Mouse (Mus musculus): ENCODE measurements at regions not wholly inside any gene's neighbourhood (a gene's known extent, or its start where the extent isn't known, plus 50 kb on each side); places are given as distances from the start of the nearest gene placed in this dataset.

DNA sequence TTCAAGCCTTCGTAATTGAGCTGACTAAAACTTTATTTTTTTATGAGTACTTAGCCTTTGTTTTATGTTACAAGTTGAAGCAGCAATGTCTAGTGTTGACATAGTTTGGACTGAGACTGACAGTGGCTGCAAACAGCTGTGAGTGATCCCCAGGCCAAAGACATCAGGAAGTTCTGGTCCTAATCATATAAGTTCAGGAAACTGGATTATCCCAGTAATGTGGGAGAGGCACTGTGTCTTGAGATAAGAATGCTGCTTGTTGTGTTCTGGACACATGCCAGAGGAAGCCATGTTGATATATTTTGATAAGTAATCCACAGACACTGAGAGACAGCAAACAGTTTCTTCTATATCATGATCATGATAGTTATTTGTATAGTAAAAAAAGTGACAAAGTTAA lies 153.4 kb downstream of the Lrriq3 start:
- DNase-seq (ENCODE audit: low spot score in 2 of 2) = no peak

DNA sequence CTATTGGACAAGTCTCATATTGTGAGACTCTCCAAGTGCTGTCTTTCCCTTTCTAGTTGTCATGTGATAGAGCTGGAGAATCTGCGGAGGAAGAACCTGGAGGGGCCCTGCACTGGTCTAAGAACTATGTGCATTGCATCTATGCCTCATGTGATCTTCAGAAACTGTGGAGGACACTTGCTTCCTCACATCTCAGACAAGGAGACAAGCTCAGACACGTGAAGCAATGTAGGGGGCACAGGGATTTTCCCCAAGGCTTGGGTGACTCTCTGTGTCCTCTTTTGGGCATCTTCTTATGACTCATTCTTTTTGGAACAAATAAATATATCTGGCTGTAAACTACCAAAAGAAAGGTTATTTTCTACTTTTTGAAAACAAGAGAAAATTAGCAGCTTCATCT lies 153.9 kb downstream of the Lrriq3 start:
- DNase-seq (ENCODE audit: low spot score in 2 of 2) = no peak

DNA sequence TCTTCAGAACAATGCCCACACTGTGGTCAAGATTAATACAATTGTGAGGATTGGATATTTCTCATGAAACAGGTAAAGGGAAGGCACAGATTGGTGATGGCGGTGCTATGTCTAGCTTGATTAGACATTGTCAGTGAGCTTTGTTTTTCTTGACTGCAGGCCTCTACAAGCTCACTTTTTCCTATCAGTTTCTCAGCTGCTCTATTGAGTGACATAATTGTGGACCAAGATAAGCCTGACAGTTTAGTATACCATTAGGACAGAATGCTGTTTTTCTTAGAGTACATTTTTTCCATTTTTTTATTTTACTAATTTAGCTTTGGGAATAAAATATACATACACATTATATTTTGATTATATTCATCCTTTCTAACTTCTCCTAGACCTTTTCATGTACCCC lies 154.7 kb downstream of the Lrriq3 start:
- no peak for DNase-seq (ENCODE audit: low spot score in 2 of 2)

DNA sequence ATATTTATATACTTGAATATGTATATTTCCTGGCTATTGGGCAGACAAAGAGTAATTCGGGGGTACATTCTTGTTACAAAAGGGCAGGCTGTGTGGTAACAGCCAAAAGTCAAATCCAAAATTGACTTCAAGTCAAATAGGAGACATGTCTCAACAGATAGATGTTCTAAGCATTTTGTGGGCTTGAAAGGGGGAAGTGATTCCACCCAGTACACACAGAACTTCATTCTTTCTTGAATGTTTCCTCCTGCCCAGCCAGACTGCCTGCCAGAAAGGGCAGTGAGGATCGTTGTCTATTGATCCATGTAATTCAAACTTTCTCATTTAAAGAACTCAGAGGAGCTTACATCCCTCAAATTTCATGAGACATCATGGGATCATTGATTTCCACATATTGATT lies 157.7 kb downstream of the Lrriq3 start:
- no peak for DNase-seq (ENCODE audit: low spot score in 2 of 2)

DNA sequence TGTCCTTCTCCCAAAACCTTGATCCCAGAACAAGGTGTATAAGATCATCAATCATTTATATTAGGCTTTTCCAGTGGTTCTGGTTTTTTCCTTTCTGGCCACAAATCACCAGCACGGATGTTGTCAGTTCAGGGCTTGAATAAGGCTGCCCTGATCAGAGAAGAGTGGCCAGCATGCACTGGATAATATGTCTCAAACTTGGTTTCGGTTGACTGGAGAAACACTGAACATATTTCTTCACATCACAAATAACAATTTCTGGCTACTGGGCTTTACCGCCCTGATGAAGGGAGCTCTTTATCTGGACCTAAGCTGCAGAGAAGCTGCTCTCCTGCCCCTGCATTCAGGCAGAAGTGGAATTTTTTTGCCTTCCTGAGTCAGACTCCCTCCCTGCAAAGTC lies 205.0 kb downstream of the Lrriq3 start:
- DNase-seq (ENCODE audit: low spot score in 2 of 2) = no peak

DNA sequence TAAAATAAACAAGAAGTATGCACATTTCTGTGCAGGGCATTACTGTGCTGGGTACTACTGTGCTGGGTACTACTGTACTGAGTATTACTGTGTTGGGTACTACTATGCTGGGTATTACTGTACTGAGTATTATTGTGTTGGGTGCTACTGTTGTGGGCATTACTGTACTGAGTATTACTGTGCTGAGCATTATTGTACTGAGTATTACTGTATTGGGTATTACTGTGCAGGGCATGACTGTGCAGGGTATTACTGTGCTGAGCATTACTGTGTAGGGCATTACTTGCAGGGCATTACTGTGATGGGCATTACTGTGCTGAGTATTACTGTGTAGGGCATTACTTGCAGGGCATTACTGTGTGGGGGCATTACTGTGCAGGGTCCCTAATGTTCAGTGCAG lies 205.5 kb downstream of the Lrriq3 start:
- DNase-seq (ENCODE audit: low spot score in 2 of 2) = no peak

DNA sequence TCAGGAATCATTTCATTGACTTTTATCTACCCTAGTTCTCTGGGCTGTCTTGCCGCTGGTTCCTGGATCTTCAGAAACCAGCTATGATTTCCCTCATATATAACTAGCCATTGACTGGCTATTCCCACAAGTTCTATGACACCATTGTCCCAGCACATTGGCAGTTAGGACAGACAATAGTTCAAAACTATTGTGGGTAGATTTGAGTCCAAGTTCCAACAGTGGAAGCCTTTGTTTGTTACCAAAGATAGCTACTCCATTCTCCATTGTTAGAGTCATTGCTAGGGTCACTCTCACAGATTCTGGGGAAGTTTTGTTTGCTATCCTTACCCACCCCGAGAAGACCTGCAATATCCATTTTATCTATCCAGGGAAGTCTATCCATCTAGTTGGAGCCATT lies 229.1 kb downstream of the Lrriq3 start:
- no peak for DNase-seq (ENCODE audit: low spot score in 2 of 2)

DNA sequence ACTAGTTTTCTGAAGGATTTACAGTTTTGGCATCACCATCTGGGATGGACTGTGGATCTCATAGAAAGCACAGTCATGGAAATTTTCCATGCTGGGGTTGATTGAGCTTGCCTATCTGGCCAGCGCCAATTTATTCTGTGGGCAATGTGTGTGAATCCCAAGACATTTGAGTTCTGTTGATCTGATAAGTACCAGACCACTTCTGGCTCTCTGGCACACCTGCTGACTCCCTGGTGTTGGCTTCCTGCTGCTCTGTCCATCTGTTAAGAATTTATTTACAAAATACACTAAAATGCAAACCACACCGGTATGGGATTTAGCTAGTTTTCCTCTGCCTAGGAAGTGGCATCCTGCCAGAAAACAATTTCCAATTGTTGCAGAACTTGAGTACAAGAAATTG lies 236.5 kb downstream of the Lrriq3 start:
- DNase-seq (ENCODE audit: low spot score in 2 of 2) = no peak

DNA sequence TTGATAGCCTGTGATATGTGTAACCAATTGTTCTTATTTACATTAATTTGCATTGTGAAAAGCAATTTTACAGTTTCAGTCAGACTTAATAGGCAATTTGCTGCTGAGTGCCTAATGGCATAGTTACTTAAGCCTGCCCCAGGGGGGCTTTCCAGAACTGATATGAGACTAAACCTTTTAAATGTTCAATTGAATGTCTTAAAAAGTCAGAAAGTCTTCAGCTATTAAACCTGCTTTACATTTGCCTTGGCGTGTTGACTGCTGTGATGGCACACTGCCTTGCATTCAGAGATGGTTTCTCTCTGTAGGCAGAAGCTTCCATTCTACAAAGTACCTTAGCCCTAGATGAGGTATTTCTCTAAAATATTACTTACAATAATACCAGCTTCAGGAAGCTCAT lies 256.0 kb downstream of the Lrriq3 start:
- no peak for DNase-seq (ENCODE audit: low spot score in 2 of 2)

DNA sequence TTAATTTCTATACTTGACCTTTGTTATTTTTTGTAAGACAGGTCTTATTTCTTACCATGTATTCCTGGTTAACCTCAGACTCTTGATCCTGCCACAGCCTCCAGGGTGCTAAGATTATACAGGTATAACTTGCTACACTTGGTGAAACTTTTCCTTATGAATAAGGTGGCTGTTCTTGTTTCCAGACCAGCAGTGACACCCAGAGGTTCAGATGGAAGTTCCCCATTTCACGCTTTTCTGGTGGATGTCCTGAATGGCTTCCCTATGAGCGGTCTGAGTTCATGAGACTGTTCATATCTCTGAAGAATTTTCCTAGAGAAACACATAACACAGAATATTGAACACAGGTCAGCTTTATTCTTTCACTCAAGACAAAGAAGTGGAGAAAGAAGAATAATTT lies 258.4 kb downstream of the Lrriq3 start:
- DNase-seq (ENCODE audit: low spot score in 2 of 2) = no peak

DNA sequence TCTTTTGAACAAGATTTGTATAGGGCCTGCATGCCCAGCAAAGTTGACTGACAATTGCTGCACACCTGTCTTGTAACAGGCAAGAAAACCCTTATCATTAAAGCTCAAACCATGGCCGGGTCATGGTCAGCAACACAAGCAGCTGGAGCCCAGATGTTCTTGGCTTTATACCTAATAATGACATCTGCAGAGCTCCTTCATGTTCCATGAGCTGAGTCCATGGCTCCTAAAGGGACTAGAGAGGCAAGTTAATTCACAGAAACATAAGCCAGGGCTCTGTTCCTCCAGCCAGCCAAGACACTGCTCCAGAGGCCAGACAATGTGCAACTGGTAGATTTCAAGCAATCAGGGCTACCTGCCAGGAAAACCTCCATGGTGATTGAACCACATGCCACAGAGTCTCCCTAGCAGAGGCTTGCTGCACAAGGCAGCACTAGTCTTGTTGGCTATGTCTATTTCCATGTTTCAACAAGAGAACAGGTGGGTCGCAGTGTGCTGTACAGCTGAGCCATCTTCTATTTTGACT lies 259.1 kb downstream of the Lrriq3 start:
- no peak for DNase-seq (ENCODE audit: low spot score in 2 of 2)

DNA sequence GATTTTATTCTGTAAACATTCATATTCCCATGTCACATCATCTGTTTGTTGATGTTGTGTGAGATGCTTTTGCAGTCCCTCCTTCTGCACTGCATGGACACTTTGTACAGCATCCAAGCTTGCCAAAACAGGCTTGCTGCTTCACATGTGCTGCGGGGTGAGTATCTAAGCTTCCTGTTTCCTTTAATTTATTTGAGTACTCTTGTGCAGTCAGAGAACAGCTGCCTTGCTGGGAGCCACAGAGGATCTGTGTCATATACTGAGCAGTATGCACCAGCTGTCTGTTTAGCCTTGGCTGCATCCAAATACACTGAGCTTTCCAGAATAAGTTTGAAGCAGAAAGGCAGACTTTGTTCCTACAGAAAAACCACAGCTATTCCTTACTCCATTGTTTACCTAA lies 267.2 kb downstream of the Lrriq3 start:
- DNase-seq (ENCODE audit: low spot score in 2 of 2) = peak; percentile 33 to 63

DNA sequence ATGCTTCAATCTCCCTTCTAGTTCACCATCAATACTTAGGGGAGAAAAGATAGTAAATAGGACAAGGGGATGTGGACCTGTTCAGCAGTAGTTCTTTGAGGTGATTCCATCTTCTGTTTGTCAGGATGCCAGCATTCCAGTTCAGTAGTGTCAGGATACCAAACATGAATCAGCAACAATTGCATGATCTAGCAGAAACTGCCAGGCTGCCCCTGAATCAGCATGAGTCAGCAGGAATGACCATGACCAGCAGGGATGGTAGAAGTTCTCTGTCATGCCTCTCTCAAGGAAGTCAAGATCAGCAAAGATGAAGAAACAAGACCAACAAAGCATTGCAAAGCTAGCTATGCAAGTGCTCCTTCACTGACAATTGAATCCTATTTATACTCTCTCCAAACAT lies 277.5 kb downstream of the Lrriq3 start:
- no peak for DNase-seq (ENCODE audit: low spot score in 2 of 2)

DNA sequence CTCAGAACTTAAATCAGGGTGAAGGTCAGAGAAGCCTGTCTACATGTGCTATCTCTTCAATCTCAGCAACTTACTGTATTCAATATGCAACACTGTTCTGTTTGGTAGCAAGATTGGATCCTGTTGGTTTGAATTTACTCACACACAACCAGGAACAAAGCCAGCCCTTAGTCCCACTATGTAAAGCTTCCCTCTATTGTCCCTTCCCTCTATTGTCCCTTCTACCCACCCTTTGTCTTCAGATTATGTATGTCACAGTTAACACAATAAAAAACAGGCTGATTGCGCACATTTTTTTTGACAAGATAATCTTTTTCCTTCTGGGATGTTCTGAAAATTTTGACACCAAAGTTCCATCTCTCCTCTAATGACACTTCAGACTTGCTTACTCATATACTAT lies 280.4 kb downstream of the Lrriq3 start:
- DNase-seq (ENCODE audit: low spot score in 2 of 2) = no peak

DNA sequence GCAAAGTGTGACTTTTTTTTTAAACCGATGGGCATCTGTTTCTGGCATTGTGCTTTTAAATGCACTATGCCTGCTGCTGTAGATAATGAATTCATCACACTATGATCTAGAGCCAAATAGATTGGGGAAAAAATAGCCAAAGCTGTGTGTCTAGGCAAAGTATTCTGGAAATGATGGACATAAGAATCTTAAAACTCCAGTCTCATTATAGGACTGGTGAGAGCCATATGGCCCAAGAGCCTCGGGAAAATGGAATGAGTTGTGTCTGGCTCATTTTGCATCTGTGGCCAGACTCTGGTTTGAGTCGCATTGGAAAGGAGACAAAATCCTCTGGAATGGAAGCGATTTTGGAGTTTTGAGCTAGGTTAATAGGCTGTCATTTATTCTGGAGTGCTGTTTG lies 288.7 kb downstream of the Lrriq3 start:
- peak in 1 of 2 experiments; percentile 24 for DNase-seq (ENCODE audit: low spot score in 2 of 2)

DNA sequence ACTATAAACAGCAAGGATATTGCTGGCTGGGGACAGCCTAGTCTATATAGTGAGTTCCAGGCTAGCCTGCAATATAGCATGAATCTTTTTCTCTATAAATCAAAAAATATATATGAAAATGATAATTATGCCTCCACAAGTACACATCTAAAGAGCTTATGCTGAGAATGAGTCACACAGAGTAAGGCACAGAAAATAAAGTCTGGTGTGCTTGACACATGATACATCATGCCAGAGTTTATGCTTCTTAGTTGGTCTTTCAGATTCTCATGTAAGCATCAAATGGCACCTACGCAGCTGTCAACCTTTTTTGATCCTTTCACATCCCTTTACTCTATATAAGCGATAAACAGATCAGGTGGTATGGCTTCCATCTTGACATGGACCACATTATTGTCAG lies 289.6 kb downstream of the Lrriq3 start:
- DNase-seq (ENCODE audit: low spot score in 2 of 2) = no peak

DNA sequence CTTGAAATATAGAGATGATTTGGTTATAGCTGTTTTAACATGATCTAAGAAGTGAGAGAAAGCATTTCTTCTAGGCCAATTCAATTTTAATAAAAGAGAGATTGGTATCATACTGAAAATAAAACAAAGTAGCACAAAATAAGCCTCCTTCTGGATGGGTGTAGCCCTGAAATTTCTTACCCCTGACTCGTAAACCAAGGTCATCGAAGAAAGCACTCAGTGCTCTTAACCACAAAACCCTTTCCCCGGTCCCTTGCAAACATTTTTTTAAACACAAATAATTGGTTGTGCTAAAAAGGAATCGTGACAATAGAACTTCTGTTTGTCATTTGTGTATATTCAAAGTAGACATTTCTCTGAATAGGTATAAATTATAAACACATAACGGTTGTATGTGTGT lies 297.4 kb downstream of the Lrriq3 start:
- DNase-seq (ENCODE audit: low spot score in 2 of 2) = no peak

DNA sequence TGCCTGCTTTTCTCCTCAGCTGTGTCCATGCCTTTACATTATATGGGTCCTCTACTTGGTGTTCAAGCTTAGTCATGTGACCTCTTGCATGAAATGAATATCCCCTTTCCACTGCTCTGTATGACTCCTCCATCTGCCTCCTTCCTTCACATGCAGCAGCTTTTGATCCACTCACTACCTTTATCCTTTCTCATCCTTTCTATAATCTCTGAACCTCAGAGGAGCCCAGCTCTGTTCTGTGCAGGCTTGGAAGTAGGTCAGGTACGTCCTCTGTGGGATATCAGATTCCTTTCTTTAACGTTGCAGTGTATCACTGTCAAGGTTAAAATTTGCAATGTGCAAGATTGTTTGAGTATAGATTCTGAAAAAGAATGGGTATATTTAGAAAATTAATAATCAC lies 302.9 kb downstream of the Lrriq3 start:
- no peak for DNase-seq (ENCODE audit: low spot score in 2 of 2)

DNA sequence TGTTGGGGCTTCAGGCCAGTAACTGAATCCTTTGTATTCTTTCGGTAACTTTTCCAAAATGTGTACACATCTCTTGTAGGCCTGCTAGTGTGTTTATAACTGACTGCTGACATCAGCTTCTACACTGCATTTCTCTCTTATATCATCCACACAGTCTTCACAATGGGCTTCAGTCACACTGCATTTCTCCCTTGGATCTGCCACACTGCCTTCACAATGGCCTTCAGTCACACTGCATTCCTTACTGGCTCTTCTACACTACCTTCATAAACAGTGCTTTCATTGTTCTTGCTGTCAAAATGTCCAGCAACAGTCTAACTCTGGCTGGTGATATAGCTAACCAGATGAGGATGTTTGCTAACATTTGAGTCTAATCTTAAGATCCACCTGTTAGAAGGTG lies 308.5 kb downstream of the Lrriq3 start:
- DNase-seq (ENCODE audit: low spot score in 2 of 2) = no peak

DNA sequence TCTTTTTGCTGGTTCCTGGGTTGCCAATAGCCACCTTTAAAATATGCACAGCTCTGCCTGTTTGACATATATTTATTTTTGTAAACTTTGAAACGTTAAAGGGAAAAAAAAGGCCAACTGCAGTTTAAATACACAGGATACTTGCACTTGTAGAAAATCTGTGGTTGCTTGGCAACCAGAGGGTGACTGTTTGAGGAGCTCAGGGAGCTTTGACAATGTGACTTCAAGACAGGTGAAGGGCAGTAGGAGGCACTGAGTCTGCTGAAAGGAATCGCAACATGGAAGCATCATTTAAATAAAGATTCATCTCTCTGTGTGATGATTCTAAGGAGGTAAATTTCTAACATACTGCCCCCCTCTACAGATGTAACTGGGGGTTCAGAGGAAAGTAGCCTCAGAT lies 315.7 kb downstream of the Lrriq3 start:
- no peak for DNase-seq (ENCODE audit: low spot score in 2 of 2)

DNA sequence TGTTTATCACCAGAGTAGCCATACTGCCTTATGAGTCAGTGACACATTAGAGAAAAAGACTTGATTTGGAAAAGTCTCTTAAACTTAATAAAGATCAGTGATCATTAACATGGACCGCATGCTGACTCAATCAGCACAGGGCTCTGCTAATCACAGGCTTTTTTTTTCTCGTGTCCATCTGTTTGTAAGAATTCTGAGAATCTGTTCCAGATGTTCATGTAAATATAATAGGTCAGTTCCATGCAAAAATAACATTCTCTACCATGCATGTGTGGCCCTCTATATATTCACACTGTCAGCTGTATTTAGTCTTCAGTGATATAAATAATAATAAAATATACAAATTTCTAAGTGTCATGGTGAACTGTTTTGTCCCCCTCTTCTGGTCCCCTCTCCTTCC lies 316.1 kb downstream of the Lrriq3 start:
- DNase-seq (ENCODE audit: low spot score in 2 of 2) = no peak

DNA sequence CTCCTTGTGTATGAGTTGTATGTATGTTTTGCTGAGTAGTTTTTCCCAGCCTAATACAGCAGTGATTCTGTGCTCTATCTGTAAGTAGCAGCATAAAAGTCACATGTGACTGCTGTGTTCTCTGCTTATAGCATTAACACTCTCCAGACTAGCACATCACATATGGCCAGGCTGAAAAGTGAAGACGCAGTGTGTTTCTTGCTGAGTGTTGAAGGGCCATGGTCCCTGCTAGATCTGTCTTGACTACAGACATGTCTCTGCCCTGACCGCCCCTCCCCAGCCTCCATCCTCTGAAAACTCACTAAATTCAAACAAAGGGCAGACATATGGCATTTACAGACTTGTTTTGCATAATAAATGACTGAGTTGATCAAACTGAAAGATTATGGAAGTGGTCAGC lies 316.6 kb downstream of the Lrriq3 start:
- no peak for DNase-seq (ENCODE audit: low spot score in 2 of 2)

DNA sequence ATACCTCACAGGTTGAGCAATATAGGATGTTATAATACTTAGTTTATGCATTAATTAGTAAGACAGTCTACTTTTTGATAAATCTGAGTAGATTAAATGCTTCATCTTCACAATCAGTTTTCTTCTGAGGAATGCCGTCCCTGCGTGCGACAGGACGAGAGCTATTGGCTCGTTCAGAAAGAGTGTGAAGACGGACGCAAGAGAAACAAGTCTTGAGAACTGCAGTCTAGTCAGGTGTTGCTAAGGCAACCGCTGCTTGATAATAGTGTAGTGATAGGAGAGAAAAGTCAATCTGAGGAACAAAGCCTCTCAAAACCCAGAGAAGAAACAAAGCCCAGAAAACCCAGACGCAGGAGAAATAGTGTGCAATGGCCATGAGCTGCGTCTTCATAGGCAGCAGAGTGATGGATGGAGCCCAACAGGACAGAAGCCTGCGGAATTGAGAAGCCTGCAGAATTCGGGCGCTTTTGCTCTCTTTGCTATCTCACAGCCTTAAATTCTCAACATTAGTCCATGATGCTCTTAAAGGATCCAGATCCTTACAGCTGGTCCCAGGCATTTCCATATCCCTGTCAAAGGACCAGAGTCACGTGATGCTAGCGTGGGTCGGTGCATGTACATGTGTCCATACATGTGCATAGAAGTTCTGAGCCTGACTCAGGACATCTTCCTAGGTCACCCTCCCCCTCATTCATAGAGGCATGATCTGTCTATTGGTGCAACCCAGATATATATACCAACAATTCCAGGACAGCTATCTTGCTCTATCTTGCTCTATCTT lies 366.7 kb downstream of the Lrriq3 start:
- no peak for DNase-seq (ENCODE audit: low spot score in 2 of 2)

DNA sequence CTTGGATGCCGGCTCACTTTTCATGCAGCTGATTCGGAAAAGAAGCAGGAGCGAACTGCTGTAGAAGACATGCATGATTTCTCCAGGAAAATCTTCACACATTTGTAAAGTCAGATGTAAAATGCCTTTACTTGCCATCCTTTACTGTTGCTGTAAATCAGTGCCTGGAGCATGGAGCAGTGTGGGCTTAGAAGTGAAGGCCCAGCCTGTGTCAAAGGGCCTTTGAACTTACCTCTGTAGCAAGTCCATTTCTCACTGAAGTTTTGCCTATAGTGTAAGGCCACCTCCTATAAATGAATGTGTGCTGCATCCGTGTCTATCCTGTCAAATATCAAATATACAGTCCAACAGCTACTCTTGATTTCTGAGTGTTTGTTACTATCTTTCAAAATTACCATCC lies 368.9 kb downstream of the Lrriq3 start:
- no peak for DNase-seq (ENCODE audit: low spot score in 2 of 2)

Measured in right cerebral cortex, postnatal 36 days (tissue).